Mouse (Mus musculus): ENCODE measurements around the gene Tcf7l1. TPM values are rescaled to one million over a fixed set of nuclear protein-coding genes. Genes with fewer than 3 reads are reported as not detected.

Tcf7l1 gene
- total RNA-seq, 2 experiments from 2014 or later: 15.0 to 17.8 TPM

Other genes starting within 250 kb of the Tcf7l1 start
- 10 to 100 TPM in 1 of 2 experiments, 1 to 10 TPM in 1; 9.9 to 10.0 TPM for gene Capg, start 244.9 kb downstream of the Tcf7l1 start, total RNA-seq (2021)
- gene Elmod3, start 190.8 kb downstream of the Tcf7l1 start, total RNA-seq (2021): 10 to 100 TPM; 16.7 to 19.2 TPM
- 100 to 1,000 TPM; 164 to 166 TPM for gene Retsat, start 190.8 kb downstream of the Tcf7l1 start, total RNA-seq (2021)
- 10 to 100 TPM; 46.4 to 47.6 TPM for gene Tgoln1, start 172.3 kb downstream of the Tcf7l1 start, total RNA-seq (2021)
- gene Kcmf1, start 110.7 kb upstream of the Tcf7l1 start, total RNA-seq (2021): 10 to 100 TPM; 84.8 to 85.3 TPM
- gene Tmsb10, start 169.5 kb upstream of the Tcf7l1 start, total RNA-seq (2021): 100 to 1,000 TPM; 220 to 281 TPM